Mouse (Mus musculus) urinary bladder, postnatal 0 days (tissue): ENCODE data around the gene Eme2. TPM values are rescaled to one million over a fixed set of nuclear protein-coding genes. Genes with fewer than 3 reads are reported as not detected.

Experiments used
- polyA plus RNA-seq: library from polyadenylated mRNA; unstranded; fragments of >200 nt; fragmentation: Nextera tagmentation; extraction: Ambion mirVana; gene quantifications from 2 replicates; pipeline ENCODE4 v1.2.1, GENCODE M21; 2015

Eme2 gene
- polyA plus RNA-seq = 18.3 and 18.8 TPM in 2 replicates

DNA sequence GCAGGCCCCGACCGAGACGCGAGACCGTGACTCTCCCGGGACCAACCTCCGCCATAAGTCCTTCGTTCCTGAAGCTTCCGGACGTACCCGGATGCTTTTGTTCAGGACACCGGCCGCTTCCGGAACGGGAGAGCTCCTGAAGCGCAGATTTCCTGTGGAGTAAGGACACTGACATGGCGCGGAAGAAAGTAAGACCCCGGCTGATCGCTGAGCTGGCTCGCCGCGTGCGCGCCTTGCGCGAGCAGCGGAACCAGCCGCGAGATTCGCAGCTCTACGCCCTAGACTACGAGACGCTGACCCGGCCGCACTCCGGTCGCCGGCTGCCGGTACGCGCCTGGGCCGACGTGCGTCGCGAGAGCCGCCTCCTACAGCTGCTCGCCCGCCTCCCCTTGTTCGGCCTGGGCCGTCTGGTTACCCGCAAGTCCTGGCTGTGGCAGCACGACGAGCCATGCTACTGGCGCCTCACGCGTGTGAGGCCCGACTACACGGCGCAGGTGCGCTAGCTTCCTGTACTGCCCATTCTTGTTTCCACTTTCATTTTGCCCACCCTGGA is at the start of gene Eme2, which contains the start of gene Mrps34:
Eme2 (minus strand) TSS at position 93 of the 553 bp plus-strand sequence.
Mrps34 (plus strand) TSS at position 122 of the 553 bp plus-strand sequence.

DNA sequence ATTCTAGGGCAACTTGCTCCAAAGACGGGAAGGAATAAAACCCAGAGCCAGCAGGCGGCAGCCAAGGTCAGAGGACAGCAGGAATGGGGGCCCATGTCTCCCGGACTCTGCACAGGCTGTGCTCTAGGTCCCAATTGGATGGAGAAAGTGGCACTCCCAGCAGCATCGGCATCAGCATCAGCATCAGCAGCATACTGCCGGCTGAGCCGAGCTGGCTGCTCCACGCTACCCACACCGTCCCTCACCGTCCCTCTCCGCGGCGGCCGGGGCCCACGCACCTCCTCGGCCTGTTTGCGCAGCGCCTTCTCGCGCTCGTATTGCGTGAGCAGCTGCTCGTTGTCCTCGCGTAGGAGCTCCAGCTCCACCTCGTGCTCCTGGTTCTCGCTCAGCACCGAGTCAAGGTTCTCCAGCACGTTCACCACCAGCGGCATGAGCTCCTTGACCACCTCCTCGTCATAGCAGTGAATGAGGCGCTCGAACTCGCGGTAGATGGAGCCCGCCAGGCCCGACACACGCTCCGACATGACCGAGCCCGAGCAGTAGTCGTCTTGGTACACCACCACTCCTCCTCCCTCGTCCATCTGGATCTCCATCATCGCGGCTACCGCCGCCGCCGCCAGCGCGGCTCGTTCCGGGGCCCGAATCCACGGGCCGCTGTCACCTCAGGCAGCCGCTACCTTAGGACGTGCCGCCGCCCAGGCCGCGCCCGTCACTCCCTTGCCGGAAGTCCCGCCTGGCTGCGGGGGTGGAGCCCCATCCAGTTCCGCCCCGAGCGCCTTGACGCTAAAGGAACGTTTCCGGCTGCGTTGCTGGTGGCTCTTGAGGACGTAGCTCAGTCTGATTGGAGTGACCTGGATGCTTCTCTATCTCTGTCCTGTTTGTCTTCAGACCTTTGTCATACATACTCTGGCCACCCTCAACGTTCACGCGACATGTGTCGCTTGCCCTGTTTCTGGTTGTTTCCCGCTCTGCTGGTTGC is 41.7 kb upstream of the Eme2 start, which contains the start of gene Mapk8ip3:
Mapk8ip3 (minus strand) TSS at position 719 of the 979 bp plus-strand sequence.

GRCm38 (mm10) chr17:24896241-24896992 is 1.5 kb upstream of the Eme2 start, which contains the start of gene Nme3:
Gene Nme3, plus strand, starts transcription at chr17:24896500.

DNA sequence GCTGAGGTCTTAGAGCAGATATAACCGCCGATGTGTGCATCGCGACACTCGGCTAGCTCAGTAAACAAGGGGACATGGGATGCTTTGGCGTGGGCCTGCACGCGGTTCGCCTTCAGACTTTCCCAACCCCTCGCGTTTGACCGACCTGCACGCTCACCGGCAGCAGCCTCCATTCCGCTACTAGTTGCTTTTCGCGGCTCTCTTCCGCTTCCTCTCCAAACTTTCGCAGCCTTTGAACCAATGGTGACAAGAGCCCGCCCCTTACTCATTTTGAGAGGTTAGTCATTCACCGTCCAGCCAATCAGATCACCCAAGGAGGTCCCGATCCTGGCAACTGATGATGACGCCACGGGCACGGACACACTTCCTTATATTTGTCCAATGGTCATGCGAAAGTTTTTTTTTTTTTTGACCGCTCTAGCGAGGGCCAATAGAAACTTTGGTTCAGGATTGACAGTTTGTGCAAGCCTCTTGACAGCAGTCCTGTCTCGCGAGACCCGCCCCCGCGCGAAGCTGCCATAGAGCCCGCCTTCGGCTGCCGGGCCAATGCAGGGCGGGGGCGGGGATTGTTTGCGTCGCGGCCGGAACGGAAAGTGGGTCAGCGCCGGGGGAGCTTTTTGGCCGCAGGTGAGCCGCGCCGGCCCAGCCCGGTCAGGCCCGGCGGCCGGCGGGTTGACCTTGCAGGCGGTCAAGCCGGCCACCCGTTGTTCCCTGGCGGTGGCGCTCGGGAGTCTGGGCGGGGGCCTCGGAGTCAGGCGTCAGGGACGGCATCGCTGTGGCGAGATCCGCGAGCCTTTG is 8.6 kb downstream of the Eme2 start, which contains the start of the genes Nubp2 and Spsb3:
Nubp2 (minus strand) TSS at position 216 of the 798 bp plus-strand sequence.
Spsb3 (plus strand) TSS at position 510 of the 798 bp plus-strand sequence.

DNA sequence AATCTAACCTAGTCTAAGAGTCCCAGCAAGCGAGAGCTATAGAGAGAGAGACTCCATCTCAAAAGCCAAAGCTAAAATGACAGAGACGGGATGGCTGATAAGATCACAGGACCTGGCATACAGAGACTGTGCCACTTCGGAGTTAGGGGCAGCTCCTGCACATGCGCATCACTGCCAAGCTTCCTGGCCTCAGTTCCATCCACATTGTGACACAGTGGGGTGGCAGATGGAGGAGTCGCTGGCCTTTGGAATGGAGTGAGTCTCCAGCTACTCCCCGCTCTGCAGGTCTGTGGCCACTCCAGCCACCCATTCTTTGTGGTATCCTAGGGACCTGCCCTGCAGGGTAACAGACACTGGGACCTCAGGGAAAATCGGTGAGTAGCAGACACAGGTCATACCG is 29.1 kb downstream of the Eme2 start, which contains the start of gene Igfals:
Igfals (plus strand) TSS at position 222 of the 400 bp plus-strand sequence.

GRCm38 (mm10) chr17:24850065-24850772 is 44.7 kb downstream of the Eme2 start, which contains the start of gene Fahd1:
Gene Fahd1, minus strand, starts transcription at chr17:24850364.

DNA sequence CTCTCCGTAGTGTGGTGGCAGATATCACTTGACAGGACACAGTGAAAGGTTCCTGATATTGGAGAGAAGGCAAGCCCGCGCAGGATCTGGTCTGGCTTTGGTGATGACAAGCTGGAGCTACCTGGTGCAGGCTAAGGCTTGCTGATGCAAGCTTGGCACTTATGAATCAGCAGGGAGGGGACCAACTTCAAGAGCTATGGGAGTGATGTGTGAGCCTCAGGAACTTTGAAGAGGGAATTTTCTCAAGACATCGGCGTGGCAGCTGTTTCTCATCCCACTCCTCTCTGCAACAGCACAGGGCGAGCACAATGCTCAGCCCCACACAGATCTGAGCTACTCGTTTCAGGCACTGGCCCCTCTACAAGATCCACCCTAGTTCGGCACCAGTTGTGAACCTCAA is 55.0 kb downstream of the Eme2 start, which contains the start of gene Hagh:
Hagh (plus strand) TSS at position 302 of the 400 bp plus-strand sequence.

Other genes starting within 250 kb of the Eme2 start
- 33.6 and 38.2 TPM in 2 replicates for gene Slc9a3r2, start 244.8 kb downstream of the Eme2 start, polyA plus RNA-seq
- gene Npw, start 236.6 kb downstream of the Eme2 start, polyA plus RNA-seq = not detected in 2 replicates
- gene Zfp598, start 225.4 kb downstream of the Eme2 start, polyA plus RNA-seq = 10.0 and 11.2 TPM in 2 replicates
- gene Syngr3, start 205.1 kb downstream of the Eme2 start, polyA plus RNA-seq = 0.08 and 0.41 TPM in 2 replicates
- 28.0 and 29.7 TPM in 2 replicates for gene Gfer, start 198.9 kb downstream of the Eme2 start, polyA plus RNA-seq
- gene Noxo1, start 198.9 kb downstream of the Eme2 start, polyA plus RNA-seq = 1.4 and 2.0 TPM in 2 replicates
- gene Tbl3, start 187.4 kb downstream of the Eme2 start, polyA plus RNA-seq = 31.4 and 34.7 TPM in 2 replicates
- 0.24 TPM in 1 of 2 replicates, not detected in the other for gene Rnf151, start 177.0 kb downstream of the Eme2 start, polyA plus RNA-seq
- gene Rps2, start 177.0 kb downstream of the Eme2 start, polyA plus RNA-seq = 1,136 and 1,298 TPM in 2 replicates
- 218 and 232 TPM in 2 replicates for gene Ndufb10, start 170.6 kb downstream of the Eme2 start, polyA plus RNA-seq
- 0.16 and 0.19 TPM in 2 replicates for gene Rpl3l, start 167.3 kb downstream of the Eme2 start, polyA plus RNA-seq
- gene Msrb1, start 158.4 kb downstream of the Eme2 start, polyA plus RNA-seq = 203 and 213 TPM in 2 replicates
- 0.25 and 0.64 TPM in 2 replicates for gene Hs3st6, start 142.1 kb downstream of the Eme2 start, polyA plus RNA-seq
- gene Meiob, start 90.8 kb downstream of the Eme2 start, polyA plus RNA-seq = 0.10 TPM in 1 of 2 replicates, not detected in the other
- 44.1 and 47.3 TPM in 2 replicates for gene Hagh, start 54.9 kb downstream of the Eme2 start, polyA plus RNA-seq
- gene Fahd1, start 44.7 kb downstream of the Eme2 start, polyA plus RNA-seq = 16.1 and 17.5 TPM in 2 replicates
- 0.07 TPM in 1 of 2 replicates, not detected in the other for gene Igfals, start 29.1 kb downstream of the Eme2 start, polyA plus RNA-seq
- gene Nubp2, start 8.7 kb downstream of the Eme2 start, polyA plus RNA-seq = 31.8 and 37.9 TPM in 2 replicates
- 27.7 and 30.1 TPM in 2 replicates for gene Spsb3, start 8.4 kb downstream of the Eme2 start, polyA plus RNA-seq
- gene Mrps34, start within 50 bp of the Eme2 start, polyA plus RNA-seq = 83.6 and 88.7 TPM in 2 replicates
- gene Nme3, start 1.4 kb upstream of the Eme2 start, polyA plus RNA-seq = 35.4 and 36.2 TPM in 2 replicates
- gene Mapk8ip3, start 41.9 kb upstream of the Eme2 start, polyA plus RNA-seq = 12.1 and 13.1 TPM in 2 replicates
- 51.5 and 66.2 TPM in 2 replicates for gene Jpt2, start 65.6 kb upstream of the Eme2 start, polyA plus RNA-seq
- gene Cramp1l, start 120.7 kb upstream of the Eme2 start, polyA plus RNA-seq = 2.8 and 3.1 TPM in 2 replicates
- gene Ift140, start 121.0 kb upstream of the Eme2 start, polyA plus RNA-seq = 5.4 and 6.0 TPM in 2 replicates
- 21.2 and 24.3 TPM in 2 replicates for gene Tmem204, start 188.5 kb upstream of the Eme2 start, polyA plus RNA-seq
- 17.5 and 20.7 TPM in 2 replicates for gene Telo2, start 220.9 kb upstream of the Eme2 start, polyA plus RNA-seq
- gene Ptx4, start 225.7 kb upstream of the Eme2 start, polyA plus RNA-seq = not detected in 2 replicates
- 15.0 and 15.7 TPM in 2 replicates for gene Clcn7, start 238.3 kb upstream of the Eme2 start, polyA plus RNA-seq